Mouse (Mus musculus): ENCODE results near the gene Cdipt.

Cdipt gene

DNA sequence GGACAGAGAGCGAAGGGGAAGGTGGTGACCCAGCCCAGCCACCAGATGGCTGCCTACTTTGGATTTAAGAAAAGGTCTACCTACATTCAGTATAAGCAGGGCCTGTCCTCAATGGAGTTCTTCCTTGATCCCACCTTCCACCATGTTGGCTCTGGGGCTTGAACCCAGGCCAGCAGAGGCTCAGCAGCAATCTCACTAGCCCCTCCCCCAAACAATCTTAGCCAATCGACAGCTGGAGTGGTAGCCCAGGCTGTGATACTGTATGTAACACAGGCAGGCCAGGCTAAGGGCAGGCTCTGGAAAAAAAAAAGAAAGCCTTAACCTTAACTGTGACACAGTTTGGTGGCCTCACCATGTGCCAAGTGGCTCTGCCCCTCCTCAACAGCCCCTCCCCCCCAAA, 36.0 kb downstream of the Cdipt start:
- in situ Hi-C loops (cut with MboI, MseI), result no loop called here

DNA sequence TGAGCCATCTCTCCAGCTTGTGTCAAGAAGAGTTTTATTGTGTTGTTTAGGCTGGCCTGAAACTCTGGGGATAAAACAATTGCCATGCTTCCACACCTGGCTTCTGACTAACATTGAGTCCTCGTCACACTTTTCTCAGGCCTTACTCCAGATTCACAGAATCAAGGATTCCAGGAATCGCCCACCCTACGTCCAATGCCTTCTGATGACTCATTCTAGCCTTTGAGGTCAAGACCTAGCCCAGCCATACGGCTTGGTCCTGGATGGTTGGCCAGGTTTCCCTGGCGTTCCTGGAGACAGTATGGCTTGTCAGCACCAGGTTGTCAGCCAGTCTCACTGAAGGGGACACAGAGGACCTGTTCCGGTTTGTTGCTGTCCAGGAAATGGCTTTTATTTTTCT, 36.7 kb downstream of the Cdipt start:
- in situ Hi-C loops (cut with MboI, MseI), result no loop called here

DNA sequence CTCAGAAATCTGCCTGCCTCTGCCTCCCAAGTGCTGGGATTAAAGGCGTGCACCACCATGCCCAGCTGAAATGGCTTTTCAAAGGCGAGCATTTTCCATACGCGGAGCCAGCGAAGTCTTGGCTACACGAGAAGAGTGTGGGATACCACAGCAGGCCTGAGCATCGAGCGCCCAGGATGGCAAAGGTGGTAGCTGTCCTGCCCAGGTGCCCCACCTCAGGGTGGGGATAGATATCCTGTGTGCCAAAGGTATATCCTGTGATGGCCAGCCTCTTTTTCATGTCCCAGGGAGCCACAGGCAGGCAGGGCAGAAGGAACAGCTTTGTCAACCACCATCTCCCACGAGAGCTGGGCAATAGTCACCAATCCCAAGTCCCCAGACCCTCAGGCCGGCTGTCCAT, 37.1 kb downstream of the Cdipt start:
- in situ Hi-C loops (cut with MboI, MseI), result no loop called here

DNA sequence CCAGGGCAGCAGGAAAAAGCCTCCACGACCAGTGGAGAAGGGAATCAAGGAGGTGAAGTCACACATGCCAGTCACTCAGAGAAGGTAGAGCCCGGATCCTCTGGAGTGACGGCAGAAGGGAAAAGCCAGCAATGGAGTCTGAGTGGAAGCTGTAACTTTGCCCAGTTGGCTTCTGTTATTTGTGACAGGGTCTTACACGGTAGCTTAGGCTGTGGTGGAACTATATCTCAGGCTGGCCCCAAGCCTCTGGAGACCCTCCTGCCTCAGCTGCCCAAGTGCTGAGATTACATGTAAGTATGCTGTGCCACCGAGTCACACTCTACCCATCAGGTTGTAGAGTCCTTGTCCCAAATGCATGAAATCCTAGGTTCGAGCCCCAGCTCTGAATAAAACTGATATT, 37.7 kb downstream of the Cdipt start:
- in situ Hi-C loops (cut with MboI, MseI), result no loop called here

DNA sequence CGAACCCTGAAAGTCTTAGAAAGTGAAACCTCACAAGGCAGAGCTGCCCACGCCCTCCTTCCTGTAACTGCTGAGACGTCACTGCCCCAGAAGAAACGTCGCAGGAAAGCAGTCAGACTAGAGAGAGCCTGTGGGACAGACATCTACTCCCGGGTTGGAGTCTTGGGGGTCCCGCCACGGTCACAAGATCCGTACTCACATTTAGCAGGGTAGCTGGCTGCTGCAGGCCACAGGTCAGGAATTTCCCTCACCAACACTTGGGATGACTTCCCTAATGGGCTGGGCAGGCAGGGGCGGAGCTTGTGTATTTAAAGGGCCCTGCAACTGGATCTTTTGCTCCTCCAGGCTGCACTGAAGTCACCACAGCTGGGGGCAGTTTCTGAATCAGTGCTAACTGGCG, 38.6 kb downstream of the Cdipt start, which contains the start of gene Mvp:
Gene Mvp (minus strand): TSS at position 302 of the 400 bp plus-strand sequence.
- in situ Hi-C loops (cut with MboI, MseI), result no loop called here

DNA sequence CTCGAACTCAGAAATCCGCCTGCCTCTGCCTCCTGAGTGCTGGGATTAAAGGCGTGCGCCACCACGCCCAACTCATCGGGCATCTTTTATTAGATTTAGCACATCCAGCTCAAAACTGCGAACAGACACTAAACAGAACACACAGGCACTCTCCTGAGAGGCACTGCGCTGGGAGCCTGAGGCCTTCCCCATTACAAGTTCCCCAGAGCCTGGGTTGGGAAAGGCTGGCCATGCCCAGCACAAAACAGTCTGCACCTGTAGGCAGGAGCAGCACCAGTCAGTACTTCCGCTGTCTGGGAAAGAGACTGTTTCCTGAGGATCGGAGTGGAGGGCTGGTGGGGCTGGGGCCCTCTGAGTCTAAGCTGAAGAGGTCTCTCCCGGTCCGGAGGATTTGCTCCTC, 39.3 kb downstream of the Cdipt start:
- in situ Hi-C loops (cut with MboI, MseI), result no loop called here

DNA sequence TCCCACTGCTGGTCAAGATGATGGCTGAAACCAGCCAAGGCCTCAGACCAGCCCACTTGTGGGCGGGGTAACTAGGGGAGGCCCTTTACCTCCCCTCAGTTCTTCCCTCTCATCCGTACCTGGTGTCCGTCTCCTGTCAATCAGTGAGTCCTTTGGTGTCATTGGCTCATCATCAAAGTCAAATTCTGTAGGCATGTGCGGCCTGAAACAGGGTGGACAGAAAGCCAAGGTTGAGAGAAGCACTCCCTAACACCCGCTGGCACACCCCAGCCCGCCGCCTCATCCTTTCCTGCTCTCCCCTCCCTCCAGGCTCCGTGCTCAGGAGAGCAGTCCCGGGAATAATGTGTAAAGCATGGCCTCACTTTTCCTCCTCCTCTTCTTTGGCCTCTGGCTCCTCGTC, 40.4 kb downstream of the Cdipt start:
- in situ Hi-C loops (cut with MboI, MseI), result no loop called here

DNA sequence TGATC, 40.6 kb downstream of the Cdipt start, which contains the start of gene Pagr1b:
Gene Pagr1b (minus strand): TSS at position 4 of the 5 bp plus-strand sequence.
- in situ Hi-C loops (cut with MboI, MseI), result no loop called here

DNA sequence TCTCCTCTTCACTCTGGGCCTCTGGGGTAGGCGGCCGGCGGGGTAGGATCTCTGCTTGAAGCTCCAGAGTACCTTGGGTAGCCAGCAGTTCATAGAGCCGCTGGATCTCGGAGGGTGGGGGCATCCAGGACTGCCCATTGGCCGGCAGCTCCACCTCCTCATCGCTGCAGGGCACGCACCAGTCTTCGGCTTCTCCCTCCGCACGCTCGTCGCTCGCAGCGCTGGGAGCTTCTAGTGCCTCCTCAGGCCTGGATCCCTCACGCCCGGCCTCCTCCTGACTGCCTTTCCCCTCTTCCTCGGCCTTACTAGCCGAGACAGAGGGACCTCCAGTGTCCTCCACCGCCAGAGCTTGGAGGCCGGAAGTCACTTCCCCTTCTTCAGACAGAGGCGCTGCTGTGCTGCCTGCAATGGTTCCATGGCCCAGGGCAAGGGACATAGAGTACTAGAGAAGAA, 40.8 kb downstream of the Cdipt start:
- in situ Hi-C loops (cut with MboI, MseI), result no loop called here

DNA sequence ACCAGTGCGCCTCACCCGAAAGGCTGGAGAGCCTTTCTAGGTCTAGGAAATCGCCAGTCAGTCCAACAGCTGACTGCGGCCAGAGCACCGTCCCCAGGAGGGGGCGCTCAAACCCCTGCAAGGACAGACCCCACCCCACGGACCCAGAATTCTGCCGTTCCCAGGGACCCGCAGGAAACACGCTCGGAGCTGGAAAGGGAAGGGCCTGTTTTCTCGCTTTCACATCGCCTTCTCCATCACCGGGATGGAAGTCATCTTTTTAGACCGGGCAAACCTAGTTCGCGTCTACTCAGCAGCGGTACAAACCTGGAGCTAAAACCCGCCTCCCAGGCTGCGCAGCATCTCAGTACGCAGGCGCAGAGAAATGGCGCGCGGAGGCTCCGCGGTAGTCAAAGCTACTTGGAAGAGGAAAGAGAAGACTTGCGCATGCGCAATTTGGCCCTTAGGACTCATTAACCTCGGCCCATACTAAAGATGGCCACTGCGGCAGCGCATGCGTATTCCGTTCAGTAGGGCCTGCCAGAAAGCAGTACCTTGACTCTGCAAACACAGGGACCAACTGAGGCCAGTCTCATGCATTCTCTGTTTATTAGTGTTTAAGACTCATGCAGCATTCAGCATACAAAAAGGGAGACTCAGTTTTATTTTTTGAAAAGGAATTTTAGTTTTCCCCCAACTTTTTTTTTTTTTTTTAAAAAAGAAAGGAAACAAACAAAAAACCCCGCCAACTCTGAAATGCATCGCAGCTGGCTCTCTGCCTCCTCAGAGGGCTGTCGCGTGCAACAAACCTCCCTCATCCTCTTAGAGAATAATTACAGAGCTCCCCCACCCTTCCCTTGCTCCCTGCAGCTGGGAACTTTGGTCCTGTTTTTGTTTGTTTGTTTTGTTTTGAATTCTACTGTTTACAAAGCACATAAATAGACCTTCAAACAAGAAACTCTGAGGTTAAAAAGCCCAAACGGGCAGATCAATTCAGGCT, 41.5 kb downstream of the Cdipt start, which contains the start of gene Pagr1a:
Gene Pagr1a (minus strand): TSS at position 382 of the 979 bp plus-strand sequence.
- in situ Hi-C loops (cut with MboI, MseI), result no loop called here

DNA sequence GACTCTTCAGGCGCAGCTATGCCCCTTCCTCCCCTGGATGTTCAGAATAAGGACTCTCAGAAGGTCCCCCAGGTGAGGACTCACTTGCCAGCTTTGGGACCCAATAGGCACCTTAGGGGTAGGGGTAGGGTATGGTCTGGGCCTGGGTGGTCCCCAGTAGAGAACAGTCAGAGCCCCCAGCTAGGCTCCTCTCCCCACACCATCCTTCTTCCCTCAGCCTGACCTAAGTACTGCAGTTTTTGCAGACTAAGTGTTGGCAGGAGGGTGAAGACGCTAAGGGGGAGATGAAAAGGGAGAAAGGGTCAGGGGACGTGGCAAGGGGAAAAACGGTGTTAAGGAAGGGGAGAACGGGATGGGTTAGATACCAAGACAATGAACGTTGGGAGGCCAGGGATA, 42.2 kb downstream of the Cdipt start:
- in situ Hi-C loops (cut with MboI, MseI), result no loop called here

DNA sequence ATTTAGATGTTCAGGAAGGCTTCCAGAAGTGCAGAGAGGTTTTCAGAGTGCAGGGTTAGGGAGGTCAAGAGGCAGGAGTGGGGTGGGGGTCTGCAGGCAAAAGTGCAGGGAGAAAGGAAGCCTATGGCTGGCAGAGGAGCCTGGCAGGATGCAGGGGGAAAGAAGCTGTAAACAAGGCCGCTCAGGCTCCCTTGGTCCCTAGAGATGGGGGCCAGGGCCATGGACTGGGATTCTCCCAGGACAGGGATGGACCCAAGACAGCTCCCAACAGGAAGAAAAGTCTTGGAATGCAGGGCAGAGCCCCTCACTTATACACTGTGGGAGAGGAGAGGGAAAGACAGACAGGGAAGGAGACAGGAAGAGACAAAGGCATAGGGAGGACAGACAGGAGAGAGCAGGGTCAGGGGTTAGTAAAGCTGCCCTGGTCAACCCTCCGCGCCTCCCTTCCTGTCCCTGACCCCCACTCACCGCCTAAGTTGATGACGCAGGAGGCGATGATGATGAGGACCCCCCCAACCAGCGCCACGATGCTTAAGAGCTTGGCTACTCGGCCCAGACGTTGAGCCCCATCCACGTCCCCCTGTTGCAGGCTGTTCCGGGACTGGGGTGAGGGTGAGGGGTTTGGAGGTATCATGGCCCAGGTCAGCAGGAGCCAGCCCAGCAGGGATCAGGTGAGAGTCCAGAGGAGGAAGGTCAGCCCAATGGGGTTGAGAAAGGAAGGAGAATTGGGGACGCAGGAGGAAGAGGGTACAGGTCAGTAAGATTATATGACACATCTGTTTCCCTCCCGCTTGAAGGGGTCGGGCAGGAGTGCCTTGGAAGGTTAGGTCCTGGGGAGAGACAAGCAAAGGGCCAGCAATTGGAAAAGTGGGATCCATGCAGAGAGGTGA, 42.9 kb downstream of the Cdipt start:
- in situ Hi-C loops (cut with MboI, MseI), result no loop called here

DNA sequence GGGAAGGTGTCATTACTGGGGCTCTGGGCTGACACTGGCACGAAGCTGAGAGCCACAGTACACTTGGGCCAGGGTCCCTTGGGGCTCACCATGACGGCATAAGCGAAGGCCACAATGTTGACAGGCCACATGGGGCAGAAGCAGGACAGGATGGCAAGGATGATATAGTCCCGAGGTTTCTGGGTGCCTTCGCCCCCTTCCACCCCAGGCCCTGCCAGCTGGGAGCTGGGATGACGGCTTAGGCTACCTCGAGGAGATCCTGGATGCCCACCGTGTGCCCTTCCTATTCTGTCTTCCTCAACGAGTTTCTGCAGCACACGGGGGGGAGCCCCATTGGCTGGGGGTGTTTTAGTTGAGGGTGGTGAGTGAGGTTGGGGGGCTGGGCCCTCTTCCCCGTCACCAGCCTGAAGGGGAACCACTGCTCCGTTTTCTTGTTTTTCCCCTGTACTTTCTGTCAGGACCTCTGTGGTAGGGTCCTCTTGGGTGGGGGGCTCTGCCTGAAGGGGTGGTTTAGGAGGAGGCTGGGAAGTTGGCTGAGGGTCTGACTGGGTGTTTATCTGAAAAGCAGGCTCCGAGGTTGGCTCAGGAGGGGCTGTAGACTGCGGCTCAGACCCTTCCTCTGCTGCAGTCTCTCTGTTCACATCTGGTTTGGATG, 43.7 kb downstream of the Cdipt start:
- in situ Hi-C loops (cut with MboI, MseI), result no loop called here

DNA sequence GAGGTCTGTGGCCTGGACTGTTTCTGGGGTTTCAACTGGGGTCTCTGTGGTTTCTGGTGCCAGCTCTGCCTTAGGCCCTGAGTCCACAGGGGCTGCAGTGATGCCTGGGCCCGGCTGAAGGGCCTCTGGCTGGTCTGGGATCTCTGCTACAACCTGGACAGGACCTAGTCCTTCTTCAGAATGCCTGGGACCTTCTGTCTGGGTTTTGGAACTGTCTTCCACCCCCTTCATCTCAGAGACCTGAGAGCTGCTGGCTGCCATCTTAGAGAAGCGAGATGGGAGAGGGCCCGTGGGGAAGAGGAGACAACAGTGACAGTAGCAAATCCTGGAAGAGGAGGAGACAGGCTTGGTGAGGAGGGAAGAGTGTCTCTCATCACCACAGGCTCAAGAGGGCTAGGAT, 44.3 kb downstream of the Cdipt start:
- in situ Hi-C loops (cut with MboI, MseI), result no loop called here

DNA sequence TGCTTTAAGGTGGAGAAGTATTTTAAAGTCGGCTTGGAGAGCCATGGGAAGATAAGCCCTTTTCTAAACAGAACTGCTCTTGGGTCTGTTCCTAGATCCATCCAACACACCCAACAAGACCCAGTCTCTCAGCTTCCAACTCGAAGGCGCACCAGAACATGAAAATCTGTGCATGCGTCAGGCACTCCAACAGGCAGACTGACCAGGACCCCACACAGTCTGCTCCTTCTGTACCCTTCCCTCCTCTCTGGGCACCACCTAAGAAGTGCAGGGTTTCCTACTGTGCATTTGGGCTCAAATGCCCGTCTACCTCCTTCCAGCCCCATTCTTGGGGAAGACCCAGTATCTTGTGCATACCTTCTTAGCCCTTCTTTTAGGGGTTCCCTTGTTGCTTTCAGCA, 44.8 kb downstream of the Cdipt start:
- in situ Hi-C loops (cut with MboI, MseI), result no loop called here

DNA sequence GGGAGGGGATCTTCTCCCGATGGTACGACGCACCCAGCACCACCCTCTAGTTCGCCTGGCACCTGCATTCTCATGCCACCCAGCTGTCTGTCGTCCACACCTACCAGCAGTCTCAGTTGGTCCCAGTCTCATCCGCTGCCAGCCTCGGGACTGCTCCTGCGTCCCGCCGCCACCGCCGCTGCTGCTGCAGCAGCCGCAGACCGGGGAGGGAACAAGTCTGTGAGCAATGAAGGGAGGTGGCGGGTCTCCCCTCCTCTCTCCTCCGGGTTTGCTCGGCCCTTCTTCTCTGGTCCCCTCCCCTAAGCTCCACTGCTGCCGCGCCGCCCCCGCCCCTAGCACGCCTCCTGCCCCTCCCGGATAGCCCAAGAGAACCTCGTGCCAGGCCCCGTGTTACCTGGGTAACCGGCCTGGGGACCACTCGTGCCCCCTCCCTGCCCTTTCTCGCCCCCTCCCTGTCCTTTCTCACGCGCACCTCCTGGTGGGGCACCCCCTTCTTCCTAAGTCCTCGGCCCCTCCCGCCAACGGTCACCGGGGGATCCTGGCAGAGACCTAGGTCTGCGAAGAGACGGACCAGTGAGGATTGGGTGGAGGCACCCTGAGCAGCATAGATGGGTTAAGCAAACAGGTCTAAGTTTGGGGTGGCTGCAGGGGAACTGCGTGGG, 45.3 kb downstream of the Cdipt start, which contains the start of the genes Gm42742 and Prrt2:
Gene Gm42742 (minus strand): TSS at position 197 of the 662 bp plus-strand sequence.
Gene Prrt2 (minus strand): TSS at position 311 of the 662 bp plus-strand sequence.
- in situ Hi-C loops (cut with MboI, MseI), result no loop called here

DNA sequence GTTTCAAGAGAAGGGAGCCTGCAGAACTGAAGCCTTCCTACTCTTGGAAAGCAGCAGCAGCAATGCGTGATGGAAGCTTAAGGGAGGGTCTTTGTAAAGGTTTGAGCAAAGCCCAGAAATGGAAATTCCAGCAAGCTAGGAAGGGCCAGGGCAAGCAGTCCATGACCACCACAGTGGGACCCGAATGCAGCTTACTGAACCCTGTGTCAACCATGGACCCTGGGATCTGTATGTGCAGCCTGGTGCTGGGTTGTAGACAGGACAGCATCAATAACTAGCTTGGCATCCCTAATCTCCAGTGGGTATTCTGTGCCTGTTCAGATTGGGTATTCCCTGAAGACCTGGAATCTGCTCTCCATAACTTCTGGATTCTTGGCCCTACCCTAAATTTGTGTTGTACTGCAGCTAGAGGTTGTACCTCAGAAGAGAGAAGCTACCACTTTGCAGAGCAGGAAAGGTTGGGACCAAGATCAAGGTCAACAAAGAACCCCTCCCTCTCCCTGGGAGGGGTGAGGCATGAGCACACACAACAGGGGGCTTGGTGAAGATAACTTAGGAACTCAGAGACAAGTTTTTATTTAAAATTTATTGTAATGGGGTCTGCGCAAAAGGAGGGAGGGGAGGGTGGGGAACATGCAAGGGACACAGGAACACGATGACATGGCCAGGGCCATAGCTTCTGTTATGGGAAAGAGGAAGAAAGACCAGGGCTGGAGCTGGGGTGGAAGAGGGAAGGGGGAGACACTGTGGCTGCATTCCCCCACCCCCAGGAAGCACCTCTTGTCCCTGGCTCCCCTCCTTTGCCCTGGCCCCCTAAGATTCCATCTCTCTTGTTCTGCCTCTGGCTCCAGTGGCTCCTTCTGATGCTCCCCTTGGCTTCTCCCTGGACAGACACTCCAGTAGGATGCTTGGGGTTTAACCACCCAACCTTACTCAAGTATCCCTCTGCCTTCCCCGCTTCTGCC, 46.1 kb downstream of the Cdipt start:
- in situ Hi-C loops (cut with MboI, MseI), result no loop called here

DNA sequence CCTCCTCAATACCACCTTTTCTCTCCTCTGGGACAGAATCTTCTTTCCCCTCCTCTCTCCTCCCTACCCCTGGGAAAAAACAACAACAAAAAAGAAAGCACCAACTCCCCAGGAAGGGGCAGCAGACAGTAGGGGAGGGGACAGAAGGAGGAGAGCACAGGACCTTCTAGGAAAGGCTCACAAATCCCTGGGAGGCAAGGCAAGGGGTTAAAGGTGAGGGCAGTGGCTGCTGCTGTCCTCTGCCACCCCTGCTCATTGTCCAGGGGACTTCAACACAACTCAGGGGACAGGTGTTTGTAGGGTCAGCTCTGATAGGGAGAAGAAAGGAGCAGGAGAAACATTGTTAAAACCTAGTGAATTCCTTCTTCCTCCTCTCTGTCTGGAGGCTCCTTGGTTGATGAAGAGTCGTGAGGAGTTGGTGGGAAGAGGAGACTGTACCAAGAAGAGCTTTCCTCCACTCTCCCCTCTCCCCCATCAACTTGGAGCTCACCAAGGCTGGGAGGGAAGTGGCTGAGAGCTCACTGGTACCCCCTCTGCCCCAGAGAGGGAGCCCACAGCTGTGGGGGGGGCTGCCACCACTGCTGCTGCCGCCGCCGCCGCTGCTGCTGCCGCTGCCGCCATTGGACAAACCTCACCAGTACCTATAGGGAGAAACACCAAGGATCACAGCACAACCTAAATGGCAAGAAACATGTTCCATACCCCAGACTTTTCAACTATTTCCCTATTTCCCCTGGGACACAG, 47.0 kb downstream of the Cdipt start:
- in situ Hi-C loops (cut with MboI, MseI), result no loop called here

DNA sequence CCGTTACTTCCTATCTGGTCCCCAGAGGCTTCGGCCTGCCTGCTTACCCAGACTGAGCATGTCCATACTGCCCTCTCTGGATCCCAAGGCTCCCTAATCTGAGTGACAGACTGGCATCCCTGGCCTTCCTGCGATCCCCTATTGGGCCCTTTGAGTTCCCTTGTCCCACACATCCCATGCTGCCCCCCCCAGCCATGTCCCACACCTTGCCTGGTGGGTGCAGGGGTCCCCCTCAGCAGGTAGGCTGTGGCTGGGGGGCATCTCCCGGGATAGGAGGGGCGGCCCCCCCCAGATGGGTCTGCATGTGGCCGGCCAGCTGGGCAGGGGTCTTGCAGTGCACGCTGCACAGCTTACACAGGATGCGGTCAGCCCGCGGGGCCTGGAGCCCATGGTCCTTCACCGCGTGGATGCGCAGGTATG, 47.6 kb downstream of the Cdipt start:
- in situ Hi-C loops (cut with MboI, MseI), result no loop called here
